Mouse (Mus musculus): ENCODE measurements at regions not wholly inside any gene's neighbourhood (a gene's known extent, or its start where the extent isn't known, plus 50 kb on each side); places are given as distances from the start of the nearest gene placed in this dataset.

DNA sequence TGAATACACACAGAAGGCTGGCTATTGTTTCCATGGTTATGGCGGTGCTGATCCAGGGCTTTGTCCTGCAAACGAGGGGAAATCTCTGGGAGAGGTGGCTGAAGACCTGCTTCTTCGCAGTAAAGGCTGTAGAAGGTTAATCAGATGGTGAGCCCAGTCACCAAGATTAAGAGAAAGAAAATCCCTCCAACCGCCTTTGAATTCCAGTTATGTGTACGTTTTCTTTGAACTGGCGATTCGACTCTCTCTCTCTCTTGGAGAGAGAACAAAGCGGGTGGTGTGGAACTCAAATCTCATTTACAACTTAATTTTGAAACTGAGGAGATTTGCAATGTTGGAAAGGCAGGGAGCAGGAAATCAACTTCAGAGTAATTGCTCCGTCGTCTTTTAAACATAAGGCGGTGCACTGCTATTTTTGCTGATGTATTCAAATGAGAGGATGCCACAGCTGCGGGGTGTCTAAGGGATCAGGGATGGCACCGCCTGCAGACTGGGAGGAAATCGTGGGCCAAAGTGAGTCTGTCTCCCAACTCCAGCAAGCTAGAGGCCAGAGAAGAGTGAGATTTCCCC, 232.7 kb downstream of the Mycn start:
- DNase-seq (ENCODE audit: low read depth, low spot score): peak; percentile 36

GRCm38 (mm10) chr12:12706326-12706920, 235.3 kb downstream of the Mycn start:
- DNase-seq (ENCODE audit: low read depth, low spot score): no peak

DNA sequence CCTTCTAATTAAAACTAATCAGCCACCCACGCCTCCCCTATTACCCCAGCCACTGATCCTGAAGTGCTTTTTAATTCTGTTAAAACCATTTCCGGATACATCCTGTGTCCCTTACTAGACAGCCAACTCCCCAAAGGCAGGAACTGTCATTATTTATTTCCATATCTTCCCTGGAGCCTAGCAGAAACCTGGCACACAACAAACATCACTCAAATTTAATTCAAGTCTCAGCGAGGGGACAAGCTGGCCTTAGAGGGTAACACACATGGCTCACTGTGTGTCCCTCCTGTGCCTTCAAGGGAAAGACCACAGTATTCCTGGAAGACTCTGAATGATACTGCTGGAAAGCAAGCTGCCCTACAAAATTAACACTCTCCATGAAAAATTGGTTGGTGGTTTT, 240.0 kb downstream of the Mycn start:
- DNase-seq (ENCODE audit: low read depth, low spot score): no peak

GRCm38 (mm10) chr12:12701060-12701667, 240.6 kb downstream of the Mycn start:
- DNase-seq (ENCODE audit: low read depth, low spot score): no peak

- peak; percentile 31 for DNase-seq (ENCODE audit: low read depth, low spot score)
These were observed 247.6 kb downstream of the Mycn start for GRCm38 (mm10) chr12:12693838-12694777.

DNA sequence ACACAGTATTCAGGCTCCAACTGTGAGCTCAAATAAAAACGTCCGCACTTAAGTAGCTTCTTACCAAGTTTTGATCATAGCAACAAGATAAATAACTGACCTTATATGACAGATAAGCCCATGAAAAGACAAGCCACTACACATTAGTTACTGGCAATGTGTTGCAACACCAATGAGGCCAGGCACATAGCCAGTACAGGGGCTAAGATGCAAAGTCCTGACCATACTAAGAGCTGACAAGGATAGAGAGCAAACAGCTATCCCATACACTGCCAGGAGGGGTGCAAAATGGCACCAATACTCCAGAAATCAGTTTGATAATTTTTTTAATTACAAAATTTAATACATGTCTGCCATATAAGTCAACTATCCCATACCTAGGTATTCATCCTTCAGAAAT, 254.3 kb downstream of the Mycn start:
- DNase-seq (ENCODE audit: low read depth, low spot score): no peak

DNA sequence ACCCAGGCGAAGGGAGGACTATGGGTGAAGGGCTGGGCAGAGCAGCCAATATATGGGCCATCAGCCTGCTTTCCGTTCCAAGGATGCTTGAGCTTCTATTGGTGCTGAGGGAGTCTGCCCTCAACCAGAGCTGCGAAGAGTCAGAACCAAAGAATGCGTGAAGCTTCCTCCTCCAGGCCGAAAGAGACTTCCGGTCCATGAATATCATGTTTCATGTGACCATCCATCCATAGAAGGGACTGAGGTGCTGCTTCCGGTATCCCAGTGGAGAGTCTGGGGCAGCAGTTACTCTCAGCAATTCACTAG, 256.5 kb downstream of the Mycn start:
- no peak for DNase-seq (ENCODE audit: low read depth, low spot score)

- no peak for DNase-seq (ENCODE audit: low read depth, low spot score)
These were observed 257.1 kb downstream of the Mycn start for GRCm38 (mm10) chr12:12684481-12685216.

- no peak for DNase-seq (ENCODE audit: low read depth, low spot score)
These were observed 257.8 kb downstream of the Mycn start for GRCm38 (mm10) chr12:12683733-12684470.

GRCm38 (mm10) chr12:12681101-12681500, 260.6 kb downstream of the Mycn start:
- no peak for DNase-seq (ENCODE audit: low read depth, low spot score)

- DNase-seq (ENCODE audit: low read depth, low spot score): no peak
These were observed 261.3 kb downstream of the Mycn start for GRCm38 (mm10) chr12:12680371-12680921.

DNA sequence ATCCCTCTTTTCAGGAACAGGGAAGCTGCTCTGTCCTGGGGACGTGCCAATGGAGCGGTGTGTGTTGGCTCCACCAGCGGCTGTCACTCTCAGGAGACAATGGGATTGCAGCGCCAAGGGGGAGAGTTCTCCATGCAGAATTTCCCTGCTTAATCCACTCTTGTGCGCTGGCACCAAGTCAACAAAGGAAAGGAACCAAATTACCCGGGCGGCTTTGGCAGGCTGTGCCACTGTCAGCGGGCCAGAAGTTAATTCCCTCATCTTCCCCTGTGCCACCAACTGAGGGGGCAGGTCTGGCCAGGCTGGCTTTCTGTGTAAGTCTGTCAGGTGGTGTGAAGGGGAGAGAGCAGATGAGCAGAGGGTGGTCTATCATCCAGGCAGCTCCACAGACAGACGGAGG, 265.0 kb downstream of the Mycn start:
- DNase-seq (ENCODE audit: low read depth, low spot score): no peak

DNA sequence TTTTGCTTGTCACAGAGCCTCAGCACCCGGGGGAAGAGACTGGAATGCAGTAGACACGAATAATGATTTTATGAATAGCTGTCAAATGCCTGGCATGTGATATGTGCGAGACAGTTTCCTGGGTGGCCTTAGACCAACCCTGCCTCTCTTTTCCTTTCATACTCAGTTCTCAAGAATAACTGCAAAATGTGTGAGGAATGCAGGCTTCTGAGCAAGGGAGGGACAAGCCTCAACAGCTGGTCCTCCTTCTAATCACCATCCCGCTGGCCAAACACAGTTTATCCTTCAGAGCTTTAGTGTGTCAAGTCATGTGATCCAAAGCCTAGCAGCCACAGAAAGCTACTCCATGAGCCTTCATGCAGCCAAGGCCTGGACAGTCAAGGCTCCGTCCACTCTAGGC, 271.8 kb downstream of the Mycn start:
- no peak for DNase-seq (ENCODE audit: low read depth, low spot score)

- DNase-seq (ENCODE audit: low read depth, low spot score): no peak
These were observed 272.8 kb downstream of the Mycn start for GRCm38 (mm10) chr12:12668919-12669318.

GRCm38 (mm10) chr12:12655611-12656010, 286.1 kb downstream of the Mycn start:
- DNase-seq (ENCODE audit: low read depth, low spot score): no peak

GRCm38 (mm10) chr12:12655184-12655583, 286.5 kb downstream of the Mycn start:
- no peak for DNase-seq (ENCODE audit: low read depth, low spot score)

GRCm38 (mm10) chr12:12652361-12652760, 289.4 kb downstream of the Mycn start:
- DNase-seq (ENCODE audit: low read depth, low spot score): peak; percentile 3

DNA sequence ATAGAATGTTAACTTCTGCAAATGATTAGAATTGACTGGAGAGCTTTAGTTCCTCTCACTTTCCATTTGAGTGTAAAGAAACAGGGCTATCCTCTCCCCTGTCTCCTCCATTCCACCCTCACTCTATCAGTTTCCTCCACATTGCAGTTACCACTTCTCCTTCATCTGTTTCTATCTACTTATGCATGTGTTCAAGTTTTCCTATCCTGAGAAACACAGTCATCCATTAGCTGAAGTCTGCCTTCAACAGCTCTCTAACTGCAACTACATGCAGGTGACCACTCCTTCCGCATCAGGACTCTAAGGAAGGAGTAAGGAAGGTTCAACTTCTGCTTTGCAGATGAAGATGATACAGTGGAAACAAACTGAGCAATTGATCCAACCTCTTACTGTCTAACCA, 291.4 kb downstream of the Mycn start:
- DNase-seq (ENCODE audit: low read depth, low spot score): no peak

DNA sequence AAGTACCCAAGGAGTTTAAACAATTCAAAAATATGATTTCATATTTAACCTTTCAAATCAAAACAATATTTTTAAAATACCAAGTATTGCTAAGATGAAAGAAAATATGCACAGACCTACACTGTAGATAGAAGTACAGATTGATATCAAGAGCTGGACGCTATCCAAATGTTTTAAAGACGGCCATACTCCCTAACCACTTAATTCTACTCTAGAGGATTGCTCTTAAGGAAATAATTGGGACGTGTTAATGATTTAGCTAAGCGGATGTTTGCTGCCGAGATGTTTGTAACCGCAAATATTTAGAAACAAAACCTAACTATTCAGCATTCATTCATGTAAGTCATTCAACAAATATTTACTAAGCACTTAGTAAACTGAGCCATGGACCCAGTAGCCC, 294.2 kb downstream of the Mycn start:
- DNase-seq (ENCODE audit: low read depth, low spot score): no peak

GRCm38 (mm10) chr12:12645183-12645582, 296.5 kb downstream of the Mycn start:
- DNase-seq (ENCODE audit: low read depth, low spot score): no peak
